Mouse (Mus musculus) neural tube, embryonic 15.5 days (tissue): ENCODE measurements around the gene Ccdc51. TPM values are rescaled to one million over a fixed set of nuclear protein-coding genes. Genes with fewer than 3 reads are reported as not detected.
A peak's percentile ranks its signal among the peaks of the same experiment; 100 is the strongest.

Experiments
- ATAC-seq: fragments of 200-750 bp; cut with Nextera tagmentation; 2 replicates; pipeline ENCODE4 v1.8.0; 2017; ENCODE audit warnings: mild to moderate bottlenecking, moderate TSS enrichment, moderate library complexity; ENCODE audit not compliant: low FRiP score
- H3K27ac ChIP-seq: fragments of 300-500 bp; sonication (generic); replicated peaks from 2 replicates; pipeline ENCODE4 v1.5.1; 2015; ENCODE audit warnings: mild to moderate bottlenecking, inconsistent platforms
- H3K27me3 ChIP-seq: fragments of 300-500 bp; sonication (generic); replicated peaks from 2 replicates; pipeline ENCODE4 v1.6.1; 2015; ENCODE audit warnings: inconsistent platforms
- H3K36me3 ChIP-seq: fragments of 300-500 bp; sonication (generic); 2 replicates; pipeline ENCODE4 v1.6.1; 2015; ENCODE audit warnings: inconsistent platforms
- H3K4me1 ChIP-seq: fragments of 300-500 bp; sonication (generic); 2 replicates; pipeline ENCODE4 v1.6.1; 2015; ENCODE audit warnings: inconsistent platforms
- H3K4me2 ChIP-seq: fragments of 300-500 bp; sonication (generic); 2 replicates; pipeline ENCODE4 v1.6.1; 2015; ENCODE audit warnings: inconsistent platforms, mild to moderate bottlenecking, moderate library complexity
- H3K4me3 ChIP-seq: fragments of 300-500 bp; sonication (generic); replicated peaks from 2 replicates; pipeline ENCODE4 v1.5.1; 2015; ENCODE audit warnings: mild to moderate bottlenecking, inconsistent platforms
- H3K9ac ChIP-seq: fragments of 300-500 bp; sonication (generic); replicated peaks from 2 replicates; pipeline ENCODE4 v1.6.1; 2015; ENCODE audit warnings: mild to moderate bottlenecking, inconsistent platforms
- H3K9me3 ChIP-seq: fragments of 300-500 bp; sonication (generic); replicated peaks from 2 replicates; pipeline ENCODE4 v1.6.1; 2016; ENCODE audit warnings: inconsistent platforms
- WGBS: fragments of 180-500 bp; shearing (Covaris S2); methylation state at CpG from one replicate; pipeline ENCODE4 v1.1.7; 2015; ENCODE audit warnings: mixed read lengths; 5-methylcytosine and 5-hydroxymethylcytosine counted together
- polyA plus RNA-seq: library from polyadenylated mRNA; unstranded; fragments of >200 nt; fragmentation: Nextera tagmentation; extraction: Ambion mirVana; gene quantifications from 2 replicates; pipeline ENCODE4 v1.2.1, GENCODE M21; 2015

Gene Ccdc51
- polyA plus RNA-seq, result 12.2 and 13.7 TPM in 2 replicates

DNA sequence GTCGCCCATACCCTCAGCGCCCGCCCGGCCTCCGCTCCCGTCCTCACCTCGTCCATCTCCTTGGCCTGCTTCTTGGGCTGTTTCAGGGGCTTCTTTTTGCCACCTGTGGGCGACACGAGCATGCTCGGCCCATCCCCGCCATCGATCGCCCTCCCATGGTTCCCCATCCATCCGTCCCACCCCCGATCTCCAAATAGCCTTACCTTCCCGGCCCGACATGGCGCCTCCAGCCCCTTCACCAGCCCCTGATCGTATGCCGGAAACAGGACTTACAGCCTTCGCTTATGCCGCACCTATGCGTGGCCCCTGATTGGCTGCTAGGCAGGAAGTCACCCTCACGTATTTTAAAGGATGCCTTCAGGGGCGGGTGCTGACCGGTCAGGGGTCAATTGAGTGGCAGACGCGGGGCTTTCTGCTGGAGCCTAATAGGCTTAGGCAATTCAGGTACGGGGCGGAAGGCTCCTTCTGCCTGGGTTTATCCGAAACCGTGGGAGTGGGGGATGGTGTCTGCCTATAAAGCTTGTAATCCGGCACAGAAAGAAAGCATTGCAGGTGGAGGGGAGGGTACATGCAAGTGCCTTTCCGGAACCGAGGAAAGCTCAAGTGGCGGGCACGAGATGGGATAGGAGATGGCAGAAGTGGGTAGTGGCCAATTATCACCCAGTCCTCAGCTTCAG lies at the start of gene Ccdc51, which contains the start of gene Tma7:
Gene Ccdc51 (plus strand): TSS at position 370 of the 677 bp plus-strand sequence.
Gene Tma7 (minus strand): TSS at position 464 of the 677 bp plus-strand sequence.
- under 1% methylated on average over 37 of the region's 37 CpGs for WGBS
- ATAC-seq, result peak; percentile 97
- Histone ChIP-seq H3K4me2 (peak within 1 kb of the TSS; percentile 67), H3K9ac (peak within 1 kb of the TSS; percentile 87), H3K27me3 (no peaks in the 10 kb centered on the region), H3K4me3 (peak within 1 kb of the TSS; percentile 82), H3K36me3 (peaks cover 22% of the 10 kb centered on the region), H3K4me1 (peaks cover 28% of the 10 kb centered on the region), H3K27ac (peak within 1 kb of the TSS; percentile 80), H3K9me3 (no peaks in the 10 kb centered on the region)

DNA sequence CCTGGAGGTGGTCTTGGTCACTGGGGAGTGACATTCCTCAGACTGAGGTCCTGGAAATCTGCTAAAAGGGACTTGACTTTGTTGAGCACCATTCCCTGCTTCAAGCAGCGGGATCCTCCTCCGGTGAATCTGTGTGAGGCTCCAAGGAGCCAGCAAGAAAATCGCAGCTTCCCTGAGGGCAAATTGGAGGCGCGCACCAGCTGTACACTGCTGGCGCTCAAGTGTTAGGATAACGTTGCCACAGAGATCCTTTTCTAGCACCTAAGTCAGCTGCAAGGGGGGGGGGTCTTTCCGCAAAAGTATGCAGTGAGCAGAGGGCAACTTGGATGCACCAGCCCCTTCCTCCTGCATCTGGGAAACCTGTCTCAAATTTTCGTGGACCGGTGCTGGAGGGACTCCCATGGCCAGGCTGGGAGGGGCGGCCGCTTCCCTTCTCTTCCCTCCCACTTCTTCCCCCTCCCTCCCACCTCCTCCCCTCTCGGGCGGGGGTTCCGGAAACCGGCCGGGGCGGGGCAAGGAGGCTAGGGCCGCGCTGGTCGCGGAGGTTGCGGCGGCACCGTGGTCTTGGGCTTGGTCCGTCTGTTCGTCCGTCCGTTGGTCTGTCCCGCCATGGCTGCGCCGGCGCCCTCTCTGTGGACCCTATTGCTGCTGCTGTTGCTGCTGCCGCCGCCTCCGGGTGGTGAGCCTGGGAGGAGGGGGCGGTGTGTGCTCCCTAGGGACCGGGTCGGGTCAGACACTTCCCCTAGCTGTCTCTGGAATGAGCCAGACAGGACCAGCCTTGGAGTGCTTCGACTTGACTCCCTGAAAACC lies 44.0 kb upstream of the Ccdc51 start, which contains the start of gene Shisa5:
Gene Shisa5 (plus strand): TSS at position 480 of the 810 bp plus-strand sequence.
- Histone ChIP-seq H3K4me1 (peaks cover 24% of the 10 kb centered on the region), H3K27ac (peak within 1 kb of the TSS; percentile 43; the same call in 1 of the 2 replicates), H3K27me3 (no peaks in the 10 kb centered on the region), H3K36me3 (no peaks in the 10 kb centered on the region), H3K9ac (peak within 1 kb of the TSS; percentile 61), H3K9me3 (no peaks in the 10 kb centered on the region), H3K4me2 (peak within 1 kb of the TSS; percentile 93), H3K4me3 (peak within 1 kb of the TSS; percentile 59)
- under 1% methylated on average over 35 of the region's 40 CpGs for WGBS
- peak; percentile 80 for ATAC-seq

DNA sequence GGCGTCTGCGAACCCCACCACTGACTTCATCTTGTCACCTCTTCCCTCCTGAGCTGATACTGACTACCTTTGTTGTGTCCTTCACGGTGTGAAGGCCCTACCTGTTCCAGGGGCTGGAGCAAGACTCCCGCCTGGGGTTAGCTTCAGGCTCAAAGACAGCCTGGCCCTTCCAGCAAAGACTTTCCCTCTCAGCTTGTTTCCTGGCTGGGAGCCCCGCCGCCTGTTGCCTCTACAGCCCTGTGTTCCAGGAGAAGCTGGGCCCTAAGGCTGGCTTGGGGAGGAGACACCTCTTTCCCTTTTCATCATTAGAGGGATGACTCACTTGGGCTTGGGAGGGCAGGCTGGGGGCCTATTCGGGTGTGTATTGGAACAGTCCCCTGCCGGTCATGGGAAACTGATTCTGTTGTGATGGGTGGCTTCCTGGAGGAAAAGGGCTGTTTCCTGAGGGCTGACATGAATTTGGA lies 43.4 kb upstream of the Ccdc51 start:
- Histone ChIP-seq H3K4me1 (peaks cover 24% of the 10 kb centered on the region), H3K9me3 (no peaks in the 10 kb centered on the region), H3K9ac (peak overlapping the region; percentile 61), H3K27me3 (no peaks in the 10 kb centered on the region), H3K36me3 (no peaks in the 10 kb centered on the region), H3K4me3 (peak overlapping the region; percentile 59), H3K27ac (peak overlapping the region; percentile 43; the same call in 1 of the 2 replicates), H3K4me2 (peak overlapping the region; percentile 93)
- 0 out of 2 replicates have a peak, but pooled peaks have one; percentile 31 for ATAC-seq
- 19% methylated on average over 8 of the region's 8 CpGs for WGBS

DNA sequence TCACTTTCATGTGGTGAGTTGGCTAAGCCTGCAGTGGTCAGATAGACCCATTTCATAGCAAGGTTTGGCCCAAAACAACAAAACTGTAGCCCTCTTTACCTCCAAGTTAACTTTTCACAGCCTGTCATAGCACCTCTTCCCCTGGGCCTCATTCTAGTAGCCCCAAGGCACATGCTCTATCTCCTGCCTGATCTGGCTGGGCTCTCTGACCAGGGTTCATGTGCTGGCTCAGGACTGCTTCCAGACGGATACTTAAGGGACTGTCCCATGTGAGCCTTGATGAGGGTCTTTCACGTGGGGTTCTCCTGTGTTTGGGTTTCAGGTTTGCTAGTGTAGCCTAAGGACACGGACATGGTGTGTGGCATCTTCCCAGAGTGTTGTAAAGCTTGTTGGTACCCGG lies 42.6 kb upstream of the Ccdc51 start:
- Histone ChIP-seq H3K27me3 (no peaks in the 10 kb centered on the region), H3K4me1 (peaks cover 24% of the 10 kb centered on the region), H3K9ac (no peak overlapping the region), H3K27ac (no peak overlapping the region), H3K36me3 (no peaks in the 10 kb centered on the region), H3K4me2 (peak overlapping the region; percentile 93; the same call in 1 of the 2 replicates), H3K9me3 (no peaks in the 10 kb centered on the region), H3K4me3 (no peak overlapping the region)
- no peak for ATAC-seq
- WGBS, result 81% methylated on average over 4 of the region's 4 CpGs

DNA sequence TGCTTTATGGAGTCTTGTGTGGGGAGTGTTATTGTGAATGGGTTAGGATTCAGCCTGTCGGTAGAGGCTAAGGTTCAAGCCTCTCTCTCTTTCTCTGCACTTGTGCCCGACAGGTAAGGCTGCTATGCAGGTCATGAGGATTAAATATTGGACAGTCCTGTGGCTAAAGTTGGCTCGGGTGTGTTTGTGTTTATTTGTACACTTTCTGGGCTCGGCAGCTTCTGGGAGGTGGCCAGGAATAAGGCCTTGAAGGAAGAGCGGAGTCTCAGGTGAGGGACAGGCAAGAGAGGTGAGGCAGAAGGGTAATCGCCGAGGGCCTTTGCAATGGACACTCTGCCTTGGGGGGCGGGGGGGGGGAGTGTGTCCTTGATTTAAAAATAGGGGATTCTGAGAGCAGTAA lies 42.1 kb upstream of the Ccdc51 start:
- no peaks in the 10 kb centered on the region for H3K27me3 ChIP-seq
- ATAC-seq, result no peak
- H3K27ac ChIP-seq, result no peak overlapping the region
- H3K4me3 ChIP-seq, result no peak overlapping the region
- 87% methylated on average over 8 of the region's 8 CpGs for WGBS
- H3K9ac ChIP-seq, result no peak overlapping the region
- H3K9me3 ChIP-seq, result no peaks in the 10 kb centered on the region
- H3K4me1 ChIP-seq, result peaks cover 24% of the 10 kb centered on the region
- no peak overlapping the region for H3K4me2 ChIP-seq
- no peaks in the 10 kb centered on the region for H3K36me3 ChIP-seq

DNA sequence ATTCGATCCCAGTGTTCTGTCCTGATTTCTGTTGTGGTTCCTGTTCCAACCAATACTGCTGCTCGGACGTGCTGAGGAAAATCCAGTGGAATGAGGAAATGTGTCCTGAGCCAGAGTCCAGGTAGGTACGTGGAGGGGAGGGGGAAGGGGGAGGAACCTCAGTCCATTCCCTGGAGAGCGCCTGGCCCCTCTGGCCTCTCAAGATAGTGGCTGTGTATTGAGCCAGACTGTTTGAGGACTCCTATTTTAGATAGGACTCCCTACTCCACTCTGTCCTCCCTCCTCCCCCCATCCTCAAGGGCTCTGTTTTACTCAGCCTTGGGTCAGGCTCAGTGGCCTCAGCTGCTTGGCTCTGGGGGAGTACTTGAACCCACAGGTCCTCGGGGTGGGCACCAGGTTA lies 41.4 kb upstream of the Ccdc51 start:
- no peaks in the 10 kb centered on the region for H3K36me3 ChIP-seq
- H3K27ac ChIP-seq, result no peak overlapping the region
- H3K4me3 ChIP-seq, result no peak overlapping the region
- no peaks in the 10 kb centered on the region for H3K9me3 ChIP-seq
- no peak overlapping the region for H3K9ac ChIP-seq
- peaks cover 24% of the 10 kb centered on the region for H3K4me1 ChIP-seq
- no peaks in the 10 kb centered on the region for H3K27me3 ChIP-seq
- H3K4me2 ChIP-seq, result no peak overlapping the region
- 80% methylated on average over 6 of the region's 6 CpGs for WGBS
- no peak; the same call in 1 of the 2 replicates for ATAC-seq

DNA sequence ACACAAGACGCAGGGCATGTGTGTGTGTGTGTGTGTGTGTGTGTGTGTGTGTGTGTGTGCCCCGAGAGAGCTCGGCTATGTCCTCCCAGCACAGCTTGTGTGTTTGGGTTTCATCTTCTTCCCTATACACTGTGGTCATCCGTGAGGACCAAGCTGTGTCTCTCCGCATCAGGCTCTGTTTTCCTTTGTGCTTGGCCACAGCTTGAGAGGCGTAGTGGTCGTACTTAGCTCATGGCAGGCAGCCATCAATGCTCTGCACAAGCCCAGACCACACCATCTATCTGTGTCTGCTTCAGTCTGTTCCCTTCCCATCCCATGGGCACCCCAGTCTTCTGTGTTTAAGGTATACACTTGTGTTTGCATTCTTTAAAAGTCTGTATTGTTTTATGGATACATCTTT lies 40.9 kb upstream of the Ccdc51 start:
- H3K4me2 ChIP-seq, result no peak overlapping the region
- no peak overlapping the region for H3K27ac ChIP-seq
- WGBS, result 81% methylated on average over 7 of the region's 7 CpGs
- no peak overlapping the region for H3K9ac ChIP-seq
- H3K4me1 ChIP-seq, result peaks cover 24% of the 10 kb centered on the region
- no peaks in the 10 kb centered on the region for H3K9me3 ChIP-seq
- H3K27me3 ChIP-seq, result no peaks in the 10 kb centered on the region
- H3K36me3 ChIP-seq, result no peaks in the 10 kb centered on the region
- no peak for ATAC-seq
- H3K4me3 ChIP-seq, result no peak overlapping the region

DNA sequence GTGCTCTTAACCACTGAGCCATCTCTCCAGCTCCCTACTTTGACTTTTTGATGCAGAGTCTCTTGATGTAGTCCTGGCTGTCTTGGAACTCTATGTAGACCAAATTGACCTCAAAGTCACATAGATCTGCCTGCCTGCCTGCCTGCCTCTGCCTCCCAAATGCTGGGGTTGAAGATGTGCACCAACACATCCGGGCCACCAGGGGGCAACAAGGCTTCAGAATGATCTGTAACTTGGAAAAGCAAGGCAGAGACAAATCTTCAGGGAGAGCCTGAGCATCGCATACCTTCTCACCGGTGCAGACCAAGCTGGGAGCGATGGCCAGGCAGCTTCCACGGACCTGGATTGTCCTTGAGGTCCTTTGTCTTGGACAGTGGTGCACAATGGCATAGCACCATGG lies 36.0 kb upstream of the Ccdc51 start:
- no peak overlapping the region for H3K4me2 ChIP-seq
- H3K9me3 ChIP-seq, result no peaks in the 10 kb centered on the region
- no peak overlapping the region for H3K9ac ChIP-seq
- no peak for ATAC-seq
- no peak overlapping the region for H3K4me3 ChIP-seq
- 41% methylated on average over 5 of the region's 5 CpGs for WGBS
- H3K27me3 ChIP-seq, result no peaks in the 10 kb centered on the region
- no peaks in the 10 kb centered on the region for H3K4me1 ChIP-seq
- no peak overlapping the region for H3K27ac ChIP-seq
- H3K36me3 ChIP-seq, result no peaks in the 10 kb centered on the region

DNA sequence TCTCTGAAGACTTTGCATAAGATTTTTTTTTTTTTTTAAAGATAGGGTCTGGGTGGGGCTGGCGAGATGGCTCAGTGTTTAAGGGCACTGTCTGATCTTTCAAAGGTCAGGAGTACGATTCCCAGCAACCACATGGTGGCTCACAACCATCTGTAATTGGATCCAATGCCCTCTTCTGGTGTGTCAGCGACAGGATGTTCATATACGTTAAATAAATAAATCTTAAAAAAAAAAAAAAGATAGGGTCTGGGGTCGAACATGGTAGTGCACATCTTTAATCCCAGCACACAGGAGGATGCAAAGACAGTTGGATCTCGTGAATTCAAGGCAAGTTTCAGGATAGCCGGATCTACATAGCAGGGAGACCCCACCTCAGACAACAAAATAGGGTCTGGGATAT lies 33.0 kb upstream of the Ccdc51 start:
- 86% methylated on average over 7 of the region's 7 CpGs for WGBS
- no peak for ATAC-seq
- no peak overlapping the region for H3K9ac ChIP-seq
- no peak overlapping the region for H3K4me3 ChIP-seq
- no peak overlapping the region for H3K4me2 ChIP-seq
- H3K4me1 ChIP-seq, result peaks cover under 1% of the 10 kb centered on the region; the same call in 1 of the 2 replicates
- no peak overlapping the region for H3K27ac ChIP-seq
- no peaks in the 10 kb centered on the region for H3K27me3 ChIP-seq
- no peaks in the 10 kb centered on the region for H3K9me3 ChIP-seq
- H3K36me3 ChIP-seq, result no peaks in the 10 kb centered on the region

DNA sequence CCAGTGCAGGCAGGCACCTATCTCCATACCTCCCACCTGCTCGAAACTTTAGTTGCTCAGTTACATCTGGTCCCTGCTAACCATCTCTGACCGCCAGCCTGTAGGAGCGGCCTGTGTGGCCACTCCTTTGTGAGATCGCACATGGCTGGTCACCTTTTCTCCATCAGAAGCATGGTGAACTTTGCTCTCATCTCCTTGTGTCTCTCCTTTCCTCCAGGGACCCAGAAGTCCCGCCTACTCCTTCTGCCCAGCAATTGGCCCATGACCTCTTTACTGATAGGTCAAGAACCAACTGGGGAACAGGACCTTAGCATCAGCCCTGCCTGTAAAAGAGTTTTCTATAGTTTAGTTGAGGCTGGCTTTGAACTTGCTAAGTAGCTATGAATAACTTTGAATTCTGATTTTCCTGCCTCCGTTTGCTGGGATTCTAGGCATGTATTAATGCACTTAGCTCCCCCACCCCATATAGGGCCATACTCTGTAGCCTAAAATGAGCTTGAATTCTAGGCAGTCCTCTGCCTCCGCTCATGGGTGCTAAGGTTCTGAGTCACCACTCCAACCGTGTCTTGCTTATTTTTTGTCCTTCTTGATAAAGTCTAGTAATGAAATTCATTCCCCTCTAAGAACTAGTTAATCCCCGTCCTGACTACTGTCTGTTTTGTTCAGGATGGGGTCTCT lies 32.2 kb upstream of the Ccdc51 start:
- Histone ChIP-seq H3K27me3 (no peaks in the 10 kb centered on the region), H3K9ac (no peak overlapping the region), H3K4me2 (no peak overlapping the region), H3K9me3 (no peaks in the 10 kb centered on the region), H3K4me3 (no peak overlapping the region), H3K27ac (no peak overlapping the region), H3K36me3 (no peaks in the 10 kb centered on the region), H3K4me1 (peaks cover 8% of the 10 kb centered on the region)
- 85% methylated on average over 9 of the region's 9 CpGs for WGBS
- ATAC-seq, result no peak

DNA sequence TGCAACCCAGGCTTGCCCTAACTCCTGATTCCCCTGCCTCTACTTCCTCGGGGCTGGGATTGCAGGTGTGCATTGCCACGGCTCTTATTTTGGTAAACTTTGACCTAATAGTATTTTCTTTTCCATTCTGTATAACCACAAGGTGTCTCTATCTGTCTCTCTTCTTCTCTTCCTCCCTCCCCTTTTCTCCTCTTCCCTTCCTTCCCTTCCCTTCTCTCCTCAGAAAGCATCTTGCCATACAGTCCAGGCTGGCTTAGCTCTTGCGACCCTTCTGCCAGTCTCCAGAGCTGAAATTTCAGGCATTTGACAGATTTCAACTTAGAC lies 31.7 kb upstream of the Ccdc51 start:
- H3K27ac ChIP-seq, result no peak overlapping the region
- WGBS, result 79% methylated on average over 3 of the region's 3 CpGs
- ATAC-seq, result no peak
- no peaks in the 10 kb centered on the region for H3K36me3 ChIP-seq
- no peak overlapping the region for H3K9ac ChIP-seq
- peaks cover 13% of the 10 kb centered on the region for H3K4me1 ChIP-seq
- H3K27me3 ChIP-seq, result no peaks in the 10 kb centered on the region
- no peak overlapping the region for H3K4me3 ChIP-seq
- H3K9me3 ChIP-seq, result no peaks in the 10 kb centered on the region
- H3K4me2 ChIP-seq, result no peak overlapping the region
